Mouse (Mus musculus): Measurements from ENCODE around the gene Tram1l1. TPM values are rescaled to one million over a fixed set of nuclear protein-coding genes. Genes with fewer than 3 reads are reported as not detected.

The Tram1l1 gene
- polyA plus RNA-seq, 1 experiment from 2014 or later: 0.66 TPM

Other genes with a start within 250 kb of the Tram1l1 start
- not detected in 2 replicates for gene 1700006A11Rik, start 105.2 kb downstream of the Tram1l1 start, polyA plus RNA-seq (2015; fragmentation: Nextera tagmentation; extraction: Ambion mirVana)

Data from liver, embryonic 13.5 days (tissue).